Mouse (Mus musculus) MEL (cell line): ENCODE data around the gene Scrt2. TPM values are rescaled to one million over a fixed set of nuclear protein-coding genes. Genes with fewer than 3 reads are reported as not detected.

Experiments used
- DNase-seq: peaks from one replicate; pipeline ENCODE4 v3.0.0; 2011; ENCODE audit warnings: low read depth, low spot score
- H3K27ac ChIP-seq: 2 replicates; pipeline ENCODE4 v1.5.1; 2012; ENCODE audit warnings: low read depth, mild to moderate bottlenecking, control low read depth, low read length, moderate library complexity; ENCODE audit not compliant: control insufficient read depth
- H3K27me3 ChIP-seq, 2 experiments: fragments of 150-350 bp in 1 of 2; sonication (generic) in 1 of 2; 2 replicates each; pipeline ENCODE4 v1.6.1; 2012; ENCODE audit warnings: low read length in 2 of 2, mild to moderate bottlenecking in 2 of 2, improper control_type of control experiment in 1 of 2, moderate library complexity in 1 of 2; ENCODE audit not compliant: insufficient read depth in 2 of 2, control insufficient read depth in 1 of 2
- H3K36me3 ChIP-seq, 2 experiments: 2 replicates each; pipeline ENCODE4 v1.6.1; 2012 to 2014; ENCODE audit warnings: low read length in 2 of 2, improper control_type of control experiment in 1 of 2, inconsistent platforms in 1 of 2, mild to moderate bottlenecking in 1 of 2; ENCODE audit not compliant: insufficient read depth in 2 of 2, control insufficient read depth in 1 of 2
- H3K4me1 ChIP-seq, 2 experiments: fragments of 150-350 bp in 1 of 2; sonication (generic) in 1 of 2; 2 replicates each; pipeline ENCODE4 v1.6.1; 2012; ENCODE audit warnings: low read length in 2 of 2, improper control_type of control experiment in 1 of 2, mild to moderate bottlenecking in 1 of 2; ENCODE audit not compliant: insufficient read depth in 2 of 2, control insufficient read depth in 1 of 2
- H3K4me3 ChIP-seq, 2 experiments: fragments of 150-350 bp in 1 of 2; sonication (generic) in 1 of 2; 2 replicates each; pipeline ENCODE4 v1.5.1; 2012; ENCODE audit warnings: low read depth in 2 of 2, low read length in 2 of 2, mild to moderate bottlenecking in 2 of 2, moderate library complexity in 2 of 2, control low read depth in 1 of 2, improper control_type of control experiment in 1 of 2; ENCODE audit not compliant: control insufficient read depth in 1 of 2, insufficient read depth in 1 of 2
- H3K79me2 ChIP-seq: 2 replicates; pipeline ENCODE4 v1.6.1; 2012; ENCODE audit warnings: mild to moderate bottlenecking, low read length, moderate library complexity; ENCODE audit not compliant: control insufficient read depth, poor library complexity, insufficient read depth
- H3K9ac ChIP-seq: 2 replicates; pipeline ENCODE4 v1.6.1; 2012; ENCODE audit warnings: low read depth, mild to moderate bottlenecking, control low read depth, low read length, moderate library complexity; ENCODE audit not compliant: control insufficient read depth, poor library complexity, severe bottlenecking
- H3K9me3 ChIP-seq: fragments of 150-350 bp; sonication (generic); replicated peaks from 2 replicates; pipeline ENCODE4 v1.6.1; 2012; ENCODE audit warnings: mild to moderate bottlenecking, low read length, improper control_type of control experiment, moderate library complexity; ENCODE audit not compliant: insufficient read depth
- CHD1 ChIP-seq: IDR thresholded peaks from 2 replicates; pipeline ENCODE4 v1.6.1; 2012; ENCODE audit warnings: low read depth, mild to moderate bottlenecking, inconsistent platforms, low read length, improper control_type of control experiment
- CHD2 ChIP-seq: IDR thresholded peaks from 2 replicates; pipeline ENCODE4 v1.6.1; 2011; ENCODE audit warnings: low read length, improper control_type of control experiment
- CTCF ChIP-seq, 3 experiments: IDR thresholded peaks in 2 of 3; conservative IDR thresholded peaks in 1 of 3; 2 replicates each; pipeline ENCODE4 v1.5.1; 2011 to 2012; ENCODE audit warnings: low read length in 3 of 3, low read depth in 2 of 3, mild to moderate bottlenecking in 2 of 3, improper control_type of control experiment in 1 of 3, inconsistent platforms in 1 of 3, mixed read lengths in 1 of 3, moderate library complexity in 1 of 3; ENCODE audit not compliant: control insufficient read depth in 1 of 3, insufficient read depth in 1 of 3, poor library complexity in 1 of 3, severe bottlenecking in 1 of 3
- E2F4 ChIP-seq: IDR thresholded peaks from 2 replicates; pipeline ENCODE4 v1.6.1; 2011; ENCODE audit warnings: low read depth, low read length, improper control_type of control experiment, borderline replicate concordance
- ETS1 ChIP-seq: IDR thresholded peaks from 2 replicates; pipeline ENCODE4 v1.6.1; 2012; ENCODE audit warnings: low read depth, mild to moderate bottlenecking, inconsistent platforms, low read length, improper control_type of control experiment, moderate library complexity
- GABPA ChIP-seq: IDR thresholded peaks from 2 replicates; pipeline ENCODE4 v1.6.1; 2012; ENCODE audit warnings: low read depth, mild to moderate bottlenecking, inconsistent platforms, low read length, improper control_type of control experiment, moderate library complexity
- HCFC1 ChIP-seq: IDR thresholded peaks from 2 replicates; pipeline ENCODE4 v1.6.1; 2012; ENCODE audit warnings: low read depth, mild to moderate bottlenecking, inconsistent platforms, low read length, improper control_type of control experiment, moderate library complexity
- JUND ChIP-seq: IDR thresholded peaks from 2 replicates; pipeline ENCODE4 v1.6.1; 2011; ENCODE audit warnings: low read depth, mild to moderate bottlenecking, improper control_type of control experiment, low read length
- KAT2A ChIP-seq: conservative IDR thresholded peaks from 2 replicates; pipeline ENCODE4 v1.6.1; 2012; ENCODE audit warnings: low read depth, low read length, improper control_type of control experiment, inconsistent platforms
- MAFK ChIP-seq: IDR thresholded peaks from 2 replicates; pipeline ENCODE4 v1.6.1; 2011; ENCODE audit warnings: low read depth, mild to moderate bottlenecking, low read length, improper control_type of control experiment, borderline replicate concordance
- MAX ChIP-seq: IDR thresholded peaks from 2 replicates; pipeline ENCODE4 v1.6.1; 2011; ENCODE audit warnings: low read length, improper control_type of control experiment
- MAZ ChIP-seq: IDR thresholded peaks from 2 replicates; pipeline ENCODE4 v1.6.1; 2012; ENCODE audit warnings: low read depth, mild to moderate bottlenecking, inconsistent platforms, low read length, improper control_type of control experiment
- MXI1 ChIP-seq: IDR thresholded peaks from 2 replicates; pipeline ENCODE4 v1.6.1; 2011; ENCODE audit warnings: mild to moderate bottlenecking, low read depth, low read length, improper control_type of control experiment
- MYB ChIP-seq: IDR thresholded peaks from 2 replicates; pipeline ENCODE4 v1.6.1; 2011; ENCODE audit warnings: mild to moderate bottlenecking, low read depth, low read length, improper control_type of control experiment
- MYC ChIP-seq: IDR thresholded peaks from 2 replicates; pipeline ENCODE4 v1.6.1; 2011; ENCODE audit warnings: low read depth, mild to moderate bottlenecking, low read length, improper control_type of control experiment, moderate library complexity
- NELFE ChIP-seq: IDR thresholded peaks from 2 replicates; pipeline ENCODE4 v1.6.1; 2011; ENCODE audit warnings: low read depth, low read length, improper control_type of control experiment
- NRF1 ChIP-seq: IDR thresholded peaks from 2 replicates; pipeline ENCODE4 v1.6.1; 2014; ENCODE audit warnings: low read depth, mild to moderate bottlenecking, inconsistent platforms, low read length, improper control_type of control experiment, moderate library complexity; ENCODE audit not compliant: poor library complexity, insufficient read depth, severe bottlenecking
- POLR2A ChIP-seq, 2 experiments: IDR thresholded peaks; 2 replicates each; pipeline ENCODE4 v1.6.1; 2011 to 2012; ENCODE audit warnings: low read length in 2 of 2, mild to moderate bottlenecking in 2 of 2, control low read depth in 1 of 2, improper control_type of control experiment in 1 of 2, low read depth in 1 of 2, moderate library complexity in 1 of 2; ENCODE audit not compliant: control insufficient read depth in 1 of 2, insufficient read depth in 1 of 2, poor library complexity in 1 of 2
- POLR2AphosphoS2 ChIP-seq: IDR thresholded peaks from 2 replicates; pipeline ENCODE4 v1.6.1; 2011; ENCODE audit warnings: low read length, improper control_type of control experiment
- POLR2AphosphoS5 ChIP-seq: IDR thresholded peaks from 2 replicates; pipeline ENCODE4 v1.6.1; 2012; ENCODE audit warnings: low read depth, borderline replicate concordance, mild to moderate bottlenecking, inconsistent platforms, low read length, moderate library complexity, mixed read lengths
- RAD21 ChIP-seq: IDR thresholded peaks from 2 replicates; pipeline ENCODE4 v1.6.1; 2011; ENCODE audit warnings: mild to moderate bottlenecking, low read depth, low read length, improper control_type of control experiment
- SIN3A ChIP-seq: IDR thresholded peaks from 2 replicates; pipeline ENCODE4 v1.6.1; 2012; ENCODE audit warnings: low read length, improper control_type of control experiment, inconsistent platforms
- SMC3 ChIP-seq: IDR thresholded peaks from 2 replicates; pipeline ENCODE4 v1.6.1; 2011; ENCODE audit warnings: low read depth, low read length, improper control_type of control experiment
- TAL1 ChIP-seq: IDR thresholded peaks from 2 replicates; pipeline ENCODE4 v1.6.1; 2012; ENCODE audit warnings: mild to moderate bottlenecking, inconsistent platforms, low read length, moderate library complexity, mixed read lengths
- TCF12 ChIP-seq: IDR thresholded peaks from 2 replicates; pipeline ENCODE4 v1.6.1; 2014; ENCODE audit warnings: low read depth, mild to moderate bottlenecking, inconsistent platforms, low read length, improper control_type of control experiment, moderate library complexity
- UBTF ChIP-seq: IDR thresholded peaks from 2 replicates; pipeline ENCODE4 v1.6.1; 2012; ENCODE audit warnings: low read depth, mild to moderate bottlenecking, inconsistent platforms, low read length, improper control_type of control experiment, moderate library complexity, borderline replicate concordance; ENCODE audit not compliant: insufficient read depth
- USF2 ChIP-seq, 2 experiments: IDR thresholded peaks; 2 replicates each; pipeline ENCODE4 v1.6.1; 2011 to 2012; ENCODE audit warnings: improper control_type of control experiment in 2 of 2, low read length in 2 of 2, borderline replicate concordance in 1 of 2, inconsistent platforms in 1 of 2, low read depth in 1 of 2, mild to moderate bottlenecking in 1 of 2; ENCODE audit not compliant: insufficient read depth in 1 of 2
- ZC3H11A ChIP-seq: IDR thresholded peaks from 2 replicates; pipeline ENCODE4 v1.6.1; 2012; ENCODE audit warnings: low read depth, mild to moderate bottlenecking, inconsistent platforms, low read length, improper control_type of control experiment
- ZKSCAN1 ChIP-seq: IDR thresholded peaks from 2 replicates; pipeline ENCODE4 v1.6.1; 2012; ENCODE audit warnings: low read depth, mild to moderate bottlenecking, inconsistent platforms, low read length, improper control_type of control experiment, moderate library complexity
- ZMIZ1 ChIP-seq: IDR thresholded peaks from 2 replicates; pipeline ENCODE4 v1.6.1; 2012; ENCODE audit warnings: low read depth, mild to moderate bottlenecking, inconsistent platforms, low read length, improper control_type of control experiment, moderate library complexity
- polyA plus RNA-seq, 2 experiments: library from polyadenylated mRNA; stranded (reverse) in 1 of 2; unstranded in 1 of 2; fragments of >175 nt in 1 of 2; fragments of >200 nt in 1 of 2; gene quantifications; 2 replicates each; pipeline versions ENCODE4 v1.2.1 to v1.2.4; 2012; ENCODE audit warnings: low replicate concordance in 2 of 2, low read depth in 1 of 2; ENCODE audit not compliant: insufficient read length in 2 of 2, insufficient read depth in 1 of 2, missing spikeins in 1 of 2
- total RNA-seq: library from RNA; depleted of rRNA; stranded (reverse); fragments of 300-350 nt; gene quantifications from 2 replicates; pipeline ENCODE4 v1.2.3, GENCODE M21; 2012

Gene Scrt2
- total and polyA plus RNA-seq, 3 experiments = not detected

DNA sequence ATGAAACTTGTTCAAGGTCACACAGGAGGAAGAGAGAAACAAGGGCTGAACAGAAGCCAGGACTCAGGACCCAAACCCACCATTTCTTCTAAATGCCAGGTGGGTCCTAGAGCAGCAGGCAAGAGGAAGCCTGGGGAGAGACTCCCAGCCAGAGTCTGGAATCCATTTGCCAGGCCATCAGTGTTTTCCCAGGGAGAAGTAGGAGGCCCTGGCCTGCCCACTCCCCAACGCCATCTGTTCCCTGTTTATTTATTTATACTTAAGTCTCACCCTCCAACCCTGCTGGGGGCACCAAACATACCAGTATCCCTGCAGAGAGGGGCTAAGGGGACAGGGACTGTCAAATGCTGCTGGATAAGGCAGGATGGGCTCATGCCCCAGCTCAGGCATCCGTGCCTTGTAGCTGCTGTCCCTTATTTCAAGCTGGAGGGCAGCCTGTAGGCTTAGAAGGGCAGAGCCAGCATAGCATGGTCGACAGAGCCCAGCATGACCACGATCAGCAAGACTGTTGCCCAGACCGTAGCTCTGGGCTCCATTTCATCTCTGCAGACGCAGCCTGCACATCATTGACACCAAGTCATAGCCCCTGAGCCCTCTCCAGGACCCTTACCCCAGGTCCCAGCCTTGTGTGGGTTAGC, 38.0 kb downstream of the Scrt2 start:
- Histone ChIP-seq H3K36me3 (peaks cover 0 to 18% of the 10 kb centered on the region in 2 experiments; a peak in 2 of 4 replicates), H3K4me1 (peaks cover 12 to 25% of the 10 kb centered on the region in 2 experiments), H3K9ac (no peak overlapping the region), H3K79me2 (no peaks in the 10 kb centered on the region), H3K27me3 (no peaks in the 10 kb centered on the region), H3K9me3 (no peaks in the 10 kb centered on the region), H3K27ac (no peak overlapping the region), H3K4me3 (no peak overlapping the region)
- TF ChIP-seq GABPA (no peak), KAT2A (no peak), CTCF (IDR thresholded peaks at IDR 0.05 in 2 of 3, conservative IDR thresholded peaks at IDR 0.05 in 1 of 3; ENCODE audit: control insufficient read depth in 1 of 3, insufficient read depth in 1 of 3, low read depth in 2 of 3, low read length in 3 of 3, poor library complexity in 1 of 3, severe bottlenecking in 1 of 3) (no peak), CHD1 (no peak), ZMIZ1 (no peak), NRF1 (no peak), MAX (no peak), ETS1 (no peak), HCFC1 (no peak), POLR2AphosphoS5 (no peak), ZC3H11A (no peak), TAL1 (no peak), SIN3A (no peak)
- no peak for DNase-seq

DNA sequence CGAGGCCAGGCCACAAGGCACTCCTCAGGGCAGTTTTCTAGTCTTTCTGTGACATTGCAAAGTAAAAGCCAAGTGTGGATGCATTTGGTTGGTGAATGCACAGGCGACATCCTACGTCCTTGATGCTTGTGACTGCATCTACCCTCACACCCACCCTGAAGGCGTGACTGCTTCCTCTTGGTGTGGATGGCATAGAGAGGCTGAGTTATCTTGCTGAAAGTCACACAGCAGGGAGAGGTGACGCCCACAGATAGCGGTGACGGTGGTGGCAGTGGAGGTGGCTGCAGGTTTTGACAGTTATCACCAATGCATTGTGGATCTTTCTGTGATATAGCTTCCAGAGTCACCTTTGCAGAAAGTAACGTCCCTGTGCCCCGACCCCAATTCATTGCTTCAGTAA, 41.6 kb downstream of the Scrt2 start:
- Histone ChIP-seq H3K36me3 (peaks cover 0 to 18% of the 10 kb centered on the region in 2 experiments; a peak in 2 of 4 replicates), H3K4me3 (peak overlapping the region in 1 of 2 experiments; percentile 25; a peak in 2 of 4 replicates), H3K27ac (peak overlapping the region; percentile 88), H3K27me3 (no peaks in the 10 kb centered on the region), H3K4me1 (peaks cover 14 to 29% of the 10 kb centered on the region in 2 experiments), H3K79me2 (no peaks in the 10 kb centered on the region), H3K9ac (peak overlapping the region; percentile 10), H3K9me3 (no peaks in the 10 kb centered on the region)
- peak; percentile 94 for DNase-seq
- no peak for TF ChIP-seq CHD1
- no peak for TF ChIP-seq USF2 (IDR thresholded peaks at IDR 0.05; ENCODE audit: borderline replicate concordance in 1 of 2, insufficient read depth in 1 of 2, low read depth in 1 of 2, low read length in 2 of 2)
- peak; percentile 52 for TF ChIP-seq MYC
- no peak for TF ChIP-seq ZKSCAN1
- 0 out of 2 replicates have a peak, but pooled peaks have one; percentile 26 for TF ChIP-seq MAZ
- TF ChIP-seq POLR2A (IDR thresholded peaks at IDR 0.05; ENCODE audit: control insufficient read depth in 1 of 2, insufficient read depth in 1 of 2, low read depth in 1 of 2, low read length in 2 of 2, poor library complexity in 1 of 2) = peak in 1 of 2 experiments; percentile 43; a peak in 1 of 4 replicates
- no peak for TF ChIP-seq KAT2A
- no peak for TF ChIP-seq SMC3
- TF ChIP-seq RAD21 = no peak
- no peak for TF ChIP-seq NELFE
- peak; percentile 95 for TF ChIP-seq TCF12
- TF ChIP-seq ZMIZ1 = no peak
- no peak for TF ChIP-seq UBTF
- TF ChIP-seq CHD2 = no peak
- TF ChIP-seq MAFK = peak; percentile 39; the same call in 1 of the 2 replicates
- peak; percentile 90 for TF ChIP-seq ETS1
- TF ChIP-seq JUND = no peak
- TF ChIP-seq MXI1 = peak; percentile 88
- peak; percentile 80 for TF ChIP-seq TAL1
- TF ChIP-seq E2F4 = no peak
- peak; percentile 67; the same call in 1 of the 2 replicates for TF ChIP-seq HCFC1
- TF ChIP-seq MYB = peak; percentile 75
- TF ChIP-seq GABPA = no peak
- no peak for TF ChIP-seq ZC3H11A
- no peak for TF ChIP-seq POLR2AphosphoS2
